Mouse (Mus musculus): ENCODE results near the gene Sorbs2.

DNA sequence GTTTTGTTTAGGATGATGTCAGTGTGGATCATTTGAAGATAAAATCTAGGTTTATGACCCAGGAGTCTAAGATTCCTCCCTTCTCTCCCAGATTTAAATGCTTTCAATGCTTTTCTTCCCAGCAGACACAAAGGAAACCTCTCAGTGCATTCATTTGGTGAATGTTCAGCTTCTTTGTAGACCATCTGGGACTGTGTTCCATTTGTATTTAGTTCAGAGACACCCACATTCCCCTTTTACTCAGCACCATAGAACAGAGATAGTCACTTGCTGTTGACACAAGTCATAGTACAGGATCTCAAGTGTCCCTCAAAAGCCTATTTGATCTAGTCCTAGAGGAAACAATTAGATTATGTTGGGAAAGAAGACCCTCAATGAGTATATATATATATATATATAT is 4.8 kb downstream of the Sorbs2 start:
- TF ChIP-seq POLR2A (IDR thresholded peaks at IDR 0.05; ENCODE audit: borderline replicate concordance, low read depth, low read length) = no peak
- TF ChIP-seq CTCF (IDR thresholded peaks at IDR 0.05; ENCODE audit: low read depth, low read length) = no peak

Measured in bone marrow macrophage, adult 2 months (primary cell).